Mouse (Mus musculus): ENCODE measurements at regions not wholly inside any gene's neighbourhood (a gene's known extent, or its start where the extent isn't known, plus 50 kb on each side); places are given as distances from the start of the nearest gene placed in this dataset.

DNA sequence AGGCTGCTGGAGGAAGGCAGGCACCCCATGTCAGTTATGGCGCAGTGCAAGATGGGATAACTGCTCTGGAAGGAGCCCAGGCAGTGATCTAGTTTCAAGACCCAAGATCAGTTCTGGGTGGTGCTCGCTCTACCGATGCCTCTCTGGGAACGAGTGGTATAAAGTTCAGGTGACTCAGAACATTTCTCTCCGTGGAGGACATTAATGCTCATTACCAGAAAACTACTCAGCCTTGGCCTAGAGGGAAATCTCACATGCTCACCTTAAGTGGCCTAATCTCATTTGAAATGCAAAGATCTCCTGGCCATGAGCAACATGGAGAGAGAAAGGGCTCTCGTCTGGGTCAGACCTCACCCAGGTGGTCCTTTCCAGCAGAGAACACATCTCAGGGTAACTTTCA lies 56.4 kb upstream of the Slc38a2 start:
- ATAC-seq (ENCODE audit: extremely low read depth, insufficient number of reproducible peaks, low FRiP score, poor library complexity, severe bottlenecking) = no peak

DNA sequence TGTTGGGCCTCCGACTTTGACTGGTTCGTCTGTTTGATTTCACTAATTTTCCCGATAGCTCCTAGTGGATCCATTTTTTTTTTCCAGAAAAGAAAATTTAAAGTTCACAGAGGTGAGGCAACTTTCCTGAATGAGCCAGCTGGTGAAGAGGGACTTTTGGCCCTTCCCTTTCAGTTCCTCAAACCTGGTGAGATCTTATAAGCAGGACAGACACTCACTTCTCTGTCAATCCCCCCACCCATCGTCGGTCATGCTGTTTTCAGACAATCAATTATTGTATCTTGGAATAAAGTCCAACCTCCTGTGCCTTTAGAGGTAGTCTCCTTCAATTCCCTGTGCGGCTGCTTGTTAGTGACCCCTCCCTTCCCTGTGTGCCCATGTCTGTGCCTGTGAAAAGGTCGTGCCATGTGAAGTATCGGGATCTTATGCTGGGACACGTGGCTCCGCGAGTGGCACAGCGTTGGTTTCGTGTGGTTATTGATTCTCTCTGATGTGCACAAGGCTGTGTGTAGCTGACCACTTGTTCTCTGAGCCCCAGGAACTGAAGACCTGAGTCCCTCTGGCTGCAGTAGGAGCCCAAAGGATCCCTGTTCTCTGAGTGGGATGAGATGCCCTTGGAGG lies 55.9 kb upstream of the Slc38a2 start:
- no peak for ATAC-seq (ENCODE audit: extremely low read depth, insufficient number of reproducible peaks, low FRiP score, poor library complexity, severe bottlenecking)

DNA sequence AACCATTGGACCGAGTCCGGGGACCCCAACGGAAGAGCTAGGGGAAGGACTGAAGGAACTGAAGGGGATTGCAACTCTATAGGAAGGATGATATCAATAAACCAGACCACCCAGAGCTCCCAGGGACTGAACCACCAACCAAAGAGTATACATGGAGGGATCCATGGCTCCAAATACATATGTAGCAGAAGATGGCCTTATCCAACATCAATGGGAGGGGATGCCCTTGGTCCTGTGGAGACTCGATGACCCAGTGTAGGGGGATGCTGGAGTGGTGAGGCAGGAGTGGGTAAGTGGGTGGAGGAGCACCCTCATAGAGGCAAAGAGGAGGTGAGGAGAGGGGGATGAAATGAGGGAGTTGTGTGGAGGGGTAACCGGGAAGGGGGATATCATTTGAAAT lies 54.5 kb upstream of the Slc38a2 start:
- no peak for ATAC-seq (ENCODE audit: extremely low read depth, insufficient number of reproducible peaks, low FRiP score, poor library complexity, severe bottlenecking)

DNA sequence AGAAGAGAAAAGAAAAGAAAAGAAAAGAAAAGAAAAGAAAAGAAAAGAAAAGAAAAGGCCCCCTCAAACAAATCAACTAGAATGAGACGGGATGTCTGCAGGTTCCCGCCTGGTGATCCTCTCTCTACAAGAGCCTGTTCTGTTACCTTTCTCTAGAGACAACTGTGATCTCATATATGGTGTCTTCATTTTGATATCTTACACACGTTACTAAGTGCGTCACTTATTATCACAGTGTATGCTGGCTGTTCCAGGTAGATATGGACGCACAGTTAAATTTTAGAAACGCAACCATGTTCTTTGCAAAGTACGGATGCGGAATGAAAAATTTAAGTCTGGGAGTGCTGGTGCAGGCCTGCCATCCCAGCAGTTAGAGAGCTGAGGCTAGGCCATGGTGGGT lies 53.2 kb upstream of the Slc38a2 start:
- ATAC-seq (ENCODE audit: extremely low read depth, insufficient number of reproducible peaks, low FRiP score, poor library complexity, severe bottlenecking) = no peak

DNA sequence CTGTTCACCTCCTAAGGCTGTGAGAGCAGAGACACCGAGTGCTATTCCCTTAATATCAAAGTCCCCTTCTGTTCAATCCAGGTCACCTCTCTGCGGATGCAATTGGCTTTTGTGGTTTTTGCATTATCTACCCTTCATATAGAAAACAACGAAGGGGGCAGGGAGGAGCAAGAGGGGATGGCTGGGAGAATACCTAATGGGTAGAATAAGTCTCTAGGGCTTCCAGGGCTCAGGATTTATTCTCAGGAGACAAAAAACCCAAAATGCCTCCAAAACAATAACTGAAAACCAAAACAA lies 52.5 kb upstream of the Slc38a2 start:
- no peak for ATAC-seq (ENCODE audit: extremely low read depth, insufficient number of reproducible peaks, low FRiP score, poor library complexity, severe bottlenecking)

DNA sequence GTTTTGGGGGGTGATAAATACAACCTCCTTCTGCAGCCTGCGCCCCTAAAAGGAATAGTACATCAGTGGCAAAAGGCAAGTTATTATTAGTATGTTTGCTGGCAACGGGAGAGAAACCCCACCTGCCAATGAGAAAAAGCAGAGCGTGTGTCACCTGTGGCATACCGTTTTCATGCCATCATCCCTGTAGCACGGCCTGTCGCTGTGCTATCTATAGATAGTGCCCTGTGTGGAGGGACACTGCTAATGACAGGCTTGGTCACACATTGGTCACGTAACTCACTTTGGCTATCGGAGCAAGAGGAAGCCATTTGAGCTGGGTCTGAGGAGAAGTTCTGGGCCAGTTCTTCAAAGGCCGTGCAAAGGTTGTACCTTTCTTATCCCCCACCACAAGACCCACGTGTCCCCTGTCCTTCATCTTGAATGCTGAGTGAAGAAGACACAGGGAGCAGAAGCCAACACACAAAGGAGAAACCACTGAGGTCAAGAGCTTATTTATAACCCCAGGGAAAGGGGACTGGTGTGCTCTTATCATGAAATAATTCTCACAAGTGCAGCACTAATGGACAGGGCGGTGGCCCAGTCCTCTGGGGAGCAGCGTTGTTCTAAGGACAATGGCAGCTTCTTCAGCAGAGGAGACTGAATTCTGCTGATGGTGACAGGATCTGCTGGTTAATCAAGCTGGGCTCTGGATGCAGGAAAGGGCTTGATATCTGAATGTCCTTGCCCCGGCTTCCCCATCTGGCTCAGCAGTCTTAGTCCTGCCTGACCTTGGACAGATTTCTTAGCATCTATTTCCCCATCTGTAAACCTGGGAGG lies 51.9 kb upstream of the Slc38a2 start:
- no peak for ATAC-seq (ENCODE audit: extremely low read depth, insufficient number of reproducible peaks, low FRiP score, poor library complexity, severe bottlenecking)

DNA sequence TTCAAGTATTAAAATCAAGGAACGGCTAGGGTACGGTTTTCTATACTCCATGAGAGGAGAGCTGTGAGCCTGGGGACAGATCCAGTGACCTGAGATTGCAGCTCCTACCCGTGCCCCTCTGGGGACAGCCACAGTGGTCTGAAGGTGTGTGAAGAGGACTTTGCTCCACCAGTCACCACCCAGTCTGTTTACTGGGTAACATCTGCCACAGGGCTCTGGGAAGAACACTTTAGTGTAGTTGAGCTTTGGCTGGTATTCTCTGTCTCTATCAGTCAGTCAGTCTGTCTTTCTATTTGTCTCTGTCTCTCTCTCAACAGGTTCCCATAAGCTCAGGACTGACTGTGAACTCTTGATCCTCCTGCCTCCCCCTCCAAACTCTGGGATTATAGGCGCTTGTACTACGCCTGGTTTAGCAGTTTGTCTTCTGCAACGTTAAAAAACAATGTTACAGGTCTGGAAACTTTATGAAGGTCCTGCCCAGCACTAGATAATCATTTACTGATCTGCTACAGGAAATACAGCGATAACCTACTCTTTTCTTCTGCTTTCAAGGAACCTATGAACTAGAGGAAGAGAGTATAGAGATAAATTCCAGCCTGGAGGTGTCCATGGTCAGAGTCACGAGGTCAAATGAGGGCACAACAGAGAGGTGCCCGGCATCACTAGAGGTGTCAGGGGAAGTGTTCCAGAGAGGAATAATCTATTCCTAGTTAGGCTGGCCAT lies 50.2 kb upstream of the Slc38a2 start:
- no peak for ATAC-seq (ENCODE audit: extremely low read depth, insufficient number of reproducible peaks, low FRiP score, poor library complexity, severe bottlenecking)

Measured in neutrophil, adult 5-6 weeks (primary cell).